Mouse (Mus musculus) thymus, adult 2 months (tissue): ENCODE results near the gene Avil.

Experiments used
- CTCF ChIP-seq: fragments of 200-500 bp; IDR thresholded peaks from 2 replicates; pipeline ENCODE4 v1.5.1; 2012; ENCODE audit warnings: mild to moderate bottlenecking, control low read depth, low read length, moderate library complexity, borderline replicate concordance; ENCODE audit not compliant: control insufficient read depth, poor library complexity, insufficient read depth; ENCODE audit errors: extremely low read depth
- POLR2A ChIP-seq: fragments of 200-500 bp; IDR thresholded peaks from 2 replicates; pipeline ENCODE4 v1.6.1; 2012; ENCODE audit warnings: mild to moderate bottlenecking, low read length, control low read depth, moderate library complexity; ENCODE audit not compliant: control insufficient read depth, poor library complexity, insufficient read depth; ENCODE audit errors: extremely low read depth

- TF ChIP-seq CTCF: no peak
- no peak for TF ChIP-seq POLR2A
Observed at GRCm38 (mm10) chr10:127050119-127050474, 49.6 kb downstream of the Avil start.
